Mouse (Mus musculus) intestine, embryonic 14.5 days (tissue): ENCODE measurements around the gene Ormdl2. TPM values are rescaled to one million over a fixed set of nuclear protein-coding genes. Genes with fewer than 3 reads are reported as not detected.

Experiments
- ATAC-seq: fragments of 200-750 bp; cut with Nextera tagmentation; replicated peaks from 2 replicates; pipeline ENCODE4 v1.8.0; 2017; ENCODE audit warnings: low read depth, moderate number of reproducible peaks, moderate TSS enrichment, moderate library complexity; ENCODE audit not compliant: low FRiP score, low TSS enrichment
- DNase-seq: peaks from one replicate; pipeline ENCODE4 v3.0.0-alpha.2; 2018; ENCODE audit warnings: low spot score
- H3K27ac ChIP-seq: fragments of 300-500 bp; sonication (generic); 2 replicates; pipeline ENCODE4 v1.5.1; 2014; ENCODE audit warnings: low read depth, mild to moderate bottlenecking, control low read depth
- H3K27me3 ChIP-seq: fragments of 300-500 bp; sonication (generic); replicated peaks from 2 replicates; pipeline ENCODE4 v1.6.1; 2014; ENCODE audit warnings: low read length, control low read depth; ENCODE audit not compliant: control insufficient read depth, insufficient read depth
- H3K36me3 ChIP-seq: fragments of 300-500 bp; sonication (generic); 2 replicates; pipeline ENCODE4 v1.6.1; 2014; ENCODE audit warnings: low read length, control low read depth; ENCODE audit not compliant: control insufficient read depth, insufficient read depth
- H3K4me1 ChIP-seq: fragments of 300-500 bp; sonication (generic); replicated peaks from 2 replicates; pipeline ENCODE4 v1.6.1; 2014; ENCODE audit warnings: low read length, control low read depth, mixed read lengths; ENCODE audit not compliant: control insufficient read depth, insufficient read depth
- H3K4me2 ChIP-seq: fragments of 300-500 bp; sonication (generic); 2 replicates; pipeline ENCODE4 v1.6.1; 2014; ENCODE audit warnings: low read length
- H3K4me3 ChIP-seq: fragments of 300-500 bp; sonication (generic); 2 replicates; pipeline ENCODE4 v1.5.1; 2014; ENCODE audit warnings: low read depth, low read length, control low read depth, mixed read lengths
- H3K9ac ChIP-seq: fragments of 300-500 bp; sonication (generic); 2 replicates; pipeline ENCODE4 v1.6.1; 2014; ENCODE audit warnings: mild to moderate bottlenecking, low read length
- H3K9me3 ChIP-seq: fragments of 300-500 bp; sonication (generic); 2 replicates; pipeline ENCODE4 v1.6.1; 2016; ENCODE audit warnings: low read length, control low read depth; ENCODE audit not compliant: control insufficient read depth
- WGBS: fragments of 180-500 bp; shearing (Covaris S2); extraction: QIAGEN DNeasy Blood & Tissue Kit; methylation state at CpG from one replicate; pipeline ENCODE4 v1.1.7; 2014; 5-methylcytosine and 5-hydroxymethylcytosine counted together
- polyA plus RNA-seq: library from polyadenylated mRNA; unstranded; fragments of >200 nt; fragmentation: Nextera tagmentation; extraction: Ambion mirVana; gene quantifications from 2 replicates; pipeline ENCODE4 v1.2.1, GENCODE M21; 2014

Gene Ormdl2
- polyA plus RNA-seq, 1 experiment from 2014 or later = 88.0 TPM

- ATAC-seq = no peak
- no peak for DNase-seq
- H3K27ac ChIP-seq = peak overlapping the region; percentile 80; the same call in 1 of the 2 replicates
- H3K4me1 ChIP-seq = peaks cover 10% of the 10 kb centered on the region
- H3K9me3 ChIP-seq = no peaks in the 10 kb centered on the region
- 89% methylated on average over 2 of the region's 2 CpGs for WGBS
- H3K4me3 ChIP-seq = no peak overlapping the region
- H3K4me2 ChIP-seq = no peak overlapping the region
- H3K9ac ChIP-seq = no peak overlapping the region
- H3K27me3 ChIP-seq = no peaks in the 10 kb centered on the region
- H3K36me3 ChIP-seq = no peaks in the 10 kb centered on the region
These were observed 43.0 kb downstream of the Ormdl2 start for GRCm38 (mm10) chr10:128778441-128778840.

GRCm38 (mm10) chr10:128773685-128774084, 47.8 kb downstream of the Ormdl2 start:
- Histone ChIP-seq H3K4me3 (no peak overlapping the region), H3K4me2 (no peak overlapping the region), H3K27ac (no peak overlapping the region), H3K36me3 (no peaks in the 10 kb centered on the region), H3K4me1 (peaks cover under 1% of the 10 kb centered on the region; the same call in 1 of the 2 replicates), H3K9ac (no peak overlapping the region), H3K27me3 (no peaks in the 10 kb centered on the region), H3K9me3 (no peaks in the 10 kb centered on the region)
- DNase-seq = no peak
- ATAC-seq = no peak
- 24% methylated on average over 5 of the region's 5 CpGs for WGBS

- H3K9ac ChIP-seq = no peak overlapping the region
- ATAC-seq (no peak), DNase-seq (no peak)
- H3K4me2 ChIP-seq = no peak overlapping the region
- H3K4me1 ChIP-seq = no peaks in the 10 kb centered on the region
- H3K9me3 ChIP-seq = no peaks in the 10 kb centered on the region
- H3K27me3 ChIP-seq = no peaks in the 10 kb centered on the region
- no peak overlapping the region for H3K4me3 ChIP-seq
- no peaks in the 10 kb centered on the region for H3K36me3 ChIP-seq
- WGBS = 80% methylated on average over 2 of the region's 2 CpGs
- H3K27ac ChIP-seq = no peak overlapping the region
These were observed 48.5 kb downstream of the Ormdl2 start for GRCm38 (mm10) chr10:128772895-128773294.

Other genes starting within 250 kb of the Ormdl2 start
- gene Erbb3, start 232.0 kb downstream of the Ormdl2 start, polyA plus RNA-seq = 31.2 and 32.4 TPM in 2 replicates
- gene Rps26, start 194.9 kb downstream of the Ormdl2 start, polyA plus RNA-seq = 1,095 and 1,163 TPM in 2 replicates
- gene Ikzf4, start 175.7 kb downstream of the Ormdl2 start, polyA plus RNA-seq = 3.0 and 3.2 TPM in 2 replicates
- gene Suox, start 147.6 kb downstream of the Ormdl2 start, polyA plus RNA-seq = 9.8 and 12.7 TPM in 2 replicates
- 59.4 and 64.4 TPM in 2 replicates for gene Rab5b, start 125.4 kb downstream of the Ormdl2 start, polyA plus RNA-seq
- 1.2 TPM in 2 replicates for gene Pmel, start 117.5 kb downstream of the Ormdl2 start, polyA plus RNA-seq
- 89.0 and 93.2 TPM in 2 replicates for gene Cdk2, start 116.6 kb downstream of the Ormdl2 start, polyA plus RNA-seq
- 5.9 and 7.7 TPM in 2 replicates for gene Dgka, start 76.8 kb downstream of the Ormdl2 start, polyA plus RNA-seq
- 34.2 and 38.5 TPM in 2 replicates for gene Pym1, start 73.8 kb downstream of the Ormdl2 start, polyA plus RNA-seq
- 0.43 and 0.72 TPM in 2 replicates for gene Mmp19, start 30.7 kb downstream of the Ormdl2 start, polyA plus RNA-seq
- 35.5 and 37.7 TPM in 2 replicates for gene Dnajc14, start 17.6 kb downstream of the Ormdl2 start, polyA plus RNA-seq
- 13.2 and 16.4 TPM in 2 replicates for gene Tmem198b, start 17.3 kb downstream of the Ormdl2 start, polyA plus RNA-seq
- gene Sarnp, start 4.3 kb downstream of the Ormdl2 start, polyA plus RNA-seq = 189 and 203 TPM in 2 replicates
- 4.5 and 5.3 TPM in 2 replicates for gene Gdf11, start 70.1 kb upstream of the Ormdl2 start, polyA plus RNA-seq
- 558 and 572 TPM in 2 replicates for gene Cd63, start 79.3 kb upstream of the Ormdl2 start, polyA plus RNA-seq
- gene Rdh5, start 101.2 kb upstream of the Ormdl2 start, polyA plus RNA-seq = 8.9 and 11.5 TPM in 2 replicates
- gene Bloc1s1, start 102.4 kb upstream of the Ormdl2 start, polyA plus RNA-seq = 218 and 228 TPM in 2 replicates
- gene Itga7, start 112.2 kb upstream of the Ormdl2 start, polyA plus RNA-seq = 2.1 and 2.3 TPM in 2 replicates
- gene Mettl7b, start 139.3 kb upstream of the Ormdl2 start, polyA plus RNA-seq = 1.2 and 2.4 TPM in 2 replicates
- gene Olfr9, start 167.8 kb upstream of the Ormdl2 start, polyA plus RNA-seq = not detected in 2 replicates
- gene Olfr763, start 189.1 kb upstream of the Ormdl2 start, polyA plus RNA-seq = not detected in 2 replicates
- not detected in 2 replicates for gene Olfr764-ps1, start 218.3 kb upstream of the Ormdl2 start, polyA plus RNA-seq
- gene Olfr765, start 228.4 kb upstream of the Ormdl2 start, polyA plus RNA-seq = not detected in 2 replicates
- gene Olfr766-ps1, start 247.3 kb upstream of the Ormdl2 start, polyA plus RNA-seq = not detected in 2 replicates